Comparison of ENCODE assay signal across 24 mouse cellular contexts in the genomic region with DNA sequence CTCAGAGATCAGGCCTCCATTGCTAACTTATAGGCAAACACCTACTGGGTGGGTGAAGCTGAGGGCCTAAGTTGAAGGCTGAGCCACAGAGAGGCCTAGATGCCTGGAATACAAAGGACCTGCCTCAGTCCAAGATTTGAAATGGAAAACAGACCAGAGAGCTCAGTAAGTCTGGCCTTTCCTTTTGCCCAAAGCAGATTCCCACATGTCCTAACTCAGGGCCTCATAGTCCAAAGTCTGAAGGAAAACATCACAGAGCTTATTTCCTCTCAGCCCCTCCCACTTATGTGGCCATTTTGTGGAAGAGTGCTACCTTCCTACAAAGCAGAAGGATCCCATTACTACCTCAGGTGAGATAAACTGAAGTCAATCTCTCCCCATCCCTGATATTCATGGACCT. TPM values are rescaled to one million over a fixed set of nuclear protein-coding genes. Genes with fewer than 3 reads are reported as not detected.
DNase-seq lines count a peak whose midpoint lies in the region; ATAC-seq lines count a peak whose summit lies in the region.
"Had no signal": no experiment of that assay in that cellular context is flagged by ENCODE, and none has a peak within 500 bp of the region (broad histone marks: within the 10 kb centered on the region; RNA-seq: fewer than 3 reads in every experiment).

No protein-coding gene starts in this region.

- peak overlapping the region; percentile 39 for H3K27ac ChIP-seq in heart, embryonic 16.5 days (ENCODE audit: low read length)
- H3K27ac ChIP-seq in kidney, embryonic 16.5 days (ENCODE audit: low read length), result peak overlapping the region; percentile 57; the same call in 1 of the 2 replicates
- H3K27ac ChIP-seq in lung, embryonic 16.5 days (ENCODE audit: low read length), result peak overlapping the region; percentile 35
- no peak overlapping the region for H3K27ac ChIP-seq in intestine, embryonic 16.5 days (ENCODE audit: low read length)
- H3K27ac ChIP-seq: embryonic facial prominence, embryonic 15.5 days; forebrain, embryonic 10.5 days; heart, embryonic 13.5 days; hindbrain, embryonic 10.5 days; hindbrain, embryonic 14.5 days had no signal

- ATAC-seq in heart, embryonic 16.5 days (replicated peaks; ENCODE audit: extremely low read depth, insufficient read depth, low FRiP score), result no peak
- no peak for ATAC-seq in kidney, embryonic 16.5 days (ENCODE audit: low FRiP score, low TSS enrichment)
- ATAC-seq in lung, embryonic 16.5 days (ENCODE audit: low read depth), result no peak
- ATAC-seq in intestine, embryonic 16.5 days, result peak; percentile 43; the same call in 1 of the 2 replicates
- ATAC-seq: activated CD4-positive, CD25-positive, alpha-beta regulatory T cell, adult 4 months; forebrain, embryonic 14.5 days; Patski had no signal

- H3K4me1 ChIP-seq in heart, embryonic 16.5 days (ENCODE audit: control insufficient read depth, insufficient read depth, low read length), result peaks cover 25% of the 10 kb centered on the region
- no peaks in the 10 kb centered on the region for H3K4me1 ChIP-seq in kidney, embryonic 16.5 days (ENCODE audit: insufficient read depth, low read length)
- peaks cover 24% of the 10 kb centered on the region for H3K4me1 ChIP-seq in lung, embryonic 16.5 days (replicated peaks; ENCODE audit: control insufficient read depth, insufficient read depth, low read length)
- H3K4me1 ChIP-seq in intestine, embryonic 16.5 days (ENCODE audit: control insufficient read depth, insufficient read depth, low read length), result peaks cover 10% of the 10 kb centered on the region; the same call in 1 of the 2 replicates
- H3K4me1 ChIP-seq: forebrain, embryonic 10.5 days; hindbrain, embryonic 10.5 days had no signal

- no peak overlapping the region for H3K4me3 ChIP-seq in heart, embryonic 16.5 days (ENCODE audit: low read length)
- H3K4me3 ChIP-seq in kidney, embryonic 16.5 days (ENCODE audit: low read length), result no peak overlapping the region
- H3K4me3 ChIP-seq in lung, embryonic 16.5 days (ENCODE audit: low read length), result no peak overlapping the region
- H3K4me3 ChIP-seq in intestine, embryonic 16.5 days (ENCODE audit: low read length), result no peak overlapping the region
- H3K4me3 ChIP-seq: embryonic facial prominence, embryonic 15.5 days; erythroblast, embryonic 14.5 days; forebrain, embryonic 10.5 days; heart, embryonic 13.5 days; hindbrain, embryonic 10.5 days had no signal

- no peaks in the 10 kb centered on the region for H3K9me3 ChIP-seq in heart, embryonic 16.5 days (replicated peaks; ENCODE audit: control insufficient read depth, low read length)
- no peaks in the 10 kb centered on the region for H3K9me3 ChIP-seq in kidney, embryonic 16.5 days (ENCODE audit: low read length)
- H3K9me3 ChIP-seq in lung, embryonic 16.5 days (ENCODE audit: control insufficient read depth, low read length), result no peaks in the 10 kb centered on the region
- H3K9me3 ChIP-seq in intestine, embryonic 16.5 days (ENCODE audit: control insufficient read depth, low read length), result no peaks in the 10 kb centered on the region
- H3K9me3 ChIP-seq: embryonic facial prominence, embryonic 15.5 days; forebrain, embryonic 10.5 days; heart, embryonic 13.5 days; hindbrain, embryonic 10.5 days had no signal

- H3K4me2 ChIP-seq in heart, embryonic 16.5 days (ENCODE audit: low read depth, low read length), result no peak overlapping the region
- H3K4me2 ChIP-seq in kidney, embryonic 16.5 days (replicated peaks; ENCODE audit: low read depth, low read length), result no peak overlapping the region
- no peak overlapping the region for H3K4me2 ChIP-seq in lung, embryonic 16.5 days (ENCODE audit: low read depth, low read length)
- H3K4me2 ChIP-seq in intestine, embryonic 16.5 days (ENCODE audit: low read depth, low read length), result no peak overlapping the region
- H3K4me2 ChIP-seq: embryonic facial prominence, embryonic 15.5 days; heart, embryonic 13.5 days; hindbrain, embryonic 14.5 days had no signal

- DNase-seq in heart, adult 11 months, result no peak
- DNase-seq in kidney, postnatal 4 days, result no peak
- DNase-seq in lung, adult 18-20 months, result no peak
- no peak for DNase-seq in cerebellum, adult 9-11 months
- DNase-seq: adrenal gland, postnatal 14 days; cerebellum, adult 2 months; cerebellum, postnatal 14 days; embryo, embryonic 11 days; gastrocnemius, postnatal 10 days; heart, postnatal 14 days had no signal

- peaks cover 24% of the 10 kb centered on the region for H3K36me3 ChIP-seq in heart, embryonic 16.5 days (ENCODE audit: control insufficient read depth, insufficient read depth)
- H3K36me3 ChIP-seq in kidney, embryonic 16.5 days (ENCODE audit: insufficient read depth, low read length), result peaks cover 23% of the 10 kb centered on the region
- H3K36me3 ChIP-seq in lung, embryonic 16.5 days (ENCODE audit: control insufficient read depth, insufficient read depth, low read length), result peaks cover 30% of the 10 kb centered on the region
- peaks cover 21% of the 10 kb centered on the region for H3K36me3 ChIP-seq in intestine, embryonic 16.5 days (ENCODE audit: control insufficient read depth, insufficient read depth, low read length)

- H3K27me3 ChIP-seq in heart, embryonic 16.5 days (ENCODE audit: control insufficient read depth, insufficient read depth, low read length), result no peaks in the 10 kb centered on the region
- H3K27me3 ChIP-seq in kidney, embryonic 16.5 days (ENCODE audit: insufficient read depth, low read length), result no peaks in the 10 kb centered on the region
- H3K27me3 ChIP-seq in lung, embryonic 16.5 days (ENCODE audit: control insufficient read depth, insufficient read depth, low read depth, low read length), result no peaks in the 10 kb centered on the region
- no peaks in the 10 kb centered on the region for H3K27me3 ChIP-seq in intestine, embryonic 16.5 days (replicated peaks; ENCODE audit: control insufficient read depth, insufficient read depth, low read length)
- H3K27me3 ChIP-seq: CH12.LX; embryonic facial prominence, embryonic 15.5 days; heart, embryonic 13.5 days; Patski had no signal

- no peak overlapping the region for H3K9ac ChIP-seq in heart, embryonic 16.5 days (ENCODE audit: low read length)
- H3K9ac ChIP-seq in kidney, embryonic 16.5 days (replicated peaks; ENCODE audit: low read length), result no peak overlapping the region
- no peak overlapping the region for H3K9ac ChIP-seq in lung, embryonic 16.5 days (ENCODE audit: low read length)
- H3K9ac ChIP-seq in intestine, embryonic 16.5 days (ENCODE audit: low read depth, low read length), result no peak overlapping the region
- H3K9ac ChIP-seq: embryonic facial prominence, embryonic 15.5 days; heart, embryonic 13.5 days; hindbrain, embryonic 14.5 days had no signal

RNA-seq across cellular contexts. Expression of a gene that starts 22.0 kb away (rescaled TPM):
- polyA plus RNA-seq in heart, embryonic 16.5 days (2015; fragmentation: Nextera tagmentation; extraction: Ambion mirVana), result 71.3 and 74.1 TPM in 2 replicates
- polyA plus RNA-seq in kidney, embryonic 16.5 days (2015; fragmentation: Nextera tagmentation; extraction: Ambion mirVana), result 122 and 129 TPM in 2 replicates
- polyA plus RNA-seq in lung, embryonic 16.5 days (2015; fragmentation: Nextera tagmentation; extraction: Ambion mirVana), result 126 and 134 TPM in 2 replicates
- 115 and 131 TPM in 2 replicates for polyA plus RNA-seq in intestine, embryonic 16.5 days (2015; fragmentation: Nextera tagmentation; extraction: Ambion mirVana)

RNA-seq across cellular contexts. Expression of a gene that starts 33.0 kb away (rescaled TPM):
- 0.03 TPM in 1 of 2 replicates, not detected in the other for polyA plus RNA-seq in heart, embryonic 16.5 days (2015; fragmentation: Nextera tagmentation; extraction: Ambion mirVana)
- 0.03 TPM in 1 of 2 replicates, not detected in the other for polyA plus RNA-seq in kidney, embryonic 16.5 days (2015; fragmentation: Nextera tagmentation; extraction: Ambion mirVana)
- 0.03 and 0.13 TPM in 2 replicates for polyA plus RNA-seq in lung, embryonic 16.5 days (2015; fragmentation: Nextera tagmentation; extraction: Ambion mirVana)
- 0.01 TPM in 1 of 2 replicates, not detected in the other for polyA plus RNA-seq in intestine, embryonic 16.5 days (2015; fragmentation: Nextera tagmentation; extraction: Ambion mirVana)
- polyA plus RNA-seq: activated CD4-positive, CD25-positive, alpha-beta regulatory T cell, adult 4 months; erythroblast, embryonic 14.5 days; heart, embryonic 13.5 days had no signal
